Mouse (Mus musculus) cortical plate, adult 2 months (tissue): ENCODE measurements around the gene Cpn2. TPM values are rescaled to one million over a fixed set of nuclear protein-coding genes. Genes with fewer than 3 reads are reported as not detected.

ENCODE experiments used
- H3K27ac ChIP-seq: fragments of 200-500 bp; 2 replicates; pipeline ENCODE4 v1.5.1; 2012; ENCODE audit warnings: low read length, control low read depth, inconsistent platforms; ENCODE audit not compliant: insufficient read depth
- H3K4me1 ChIP-seq: fragments of 200-500 bp; 2 replicates; pipeline ENCODE4 v1.6.1; 2011; ENCODE audit warnings: low read length; ENCODE audit not compliant: control insufficient read depth, insufficient read depth
- H3K4me3 ChIP-seq: fragments of 200-500 bp; 2 replicates; pipeline ENCODE4 v1.5.1; 2011; ENCODE audit warnings: mild to moderate bottlenecking, low read length, control low read depth; ENCODE audit not compliant: insufficient read depth
- CTCF ChIP-seq: fragments of 200-500 bp; IDR thresholded peaks from 2 replicates; pipeline ENCODE4 v1.5.1; 2011; ENCODE audit warnings: mild to moderate bottlenecking, control low read depth, low read length; ENCODE audit not compliant: insufficient read depth; ENCODE audit errors: extremely low read depth
- POLR2A ChIP-seq: fragments of 200-500 bp; IDR thresholded peaks from 2 replicates; pipeline ENCODE4 v1.6.1; 2011; ENCODE audit warnings: mild to moderate bottlenecking, low read length, control low read depth; ENCODE audit not compliant: insufficient read depth; ENCODE audit errors: extremely low read depth
- polyA plus RNA-seq: library from polyadenylated mRNA; depleted of rRNA; stranded (reverse); fragments of >200 nt; gene quantifications from 2 replicates; pipeline ENCODE4 v1.2.3, GENCODE M21; 2012; rRNA removed

The Cpn2 gene
- polyA plus RNA-seq, 1 experiment = not detected

DNA sequence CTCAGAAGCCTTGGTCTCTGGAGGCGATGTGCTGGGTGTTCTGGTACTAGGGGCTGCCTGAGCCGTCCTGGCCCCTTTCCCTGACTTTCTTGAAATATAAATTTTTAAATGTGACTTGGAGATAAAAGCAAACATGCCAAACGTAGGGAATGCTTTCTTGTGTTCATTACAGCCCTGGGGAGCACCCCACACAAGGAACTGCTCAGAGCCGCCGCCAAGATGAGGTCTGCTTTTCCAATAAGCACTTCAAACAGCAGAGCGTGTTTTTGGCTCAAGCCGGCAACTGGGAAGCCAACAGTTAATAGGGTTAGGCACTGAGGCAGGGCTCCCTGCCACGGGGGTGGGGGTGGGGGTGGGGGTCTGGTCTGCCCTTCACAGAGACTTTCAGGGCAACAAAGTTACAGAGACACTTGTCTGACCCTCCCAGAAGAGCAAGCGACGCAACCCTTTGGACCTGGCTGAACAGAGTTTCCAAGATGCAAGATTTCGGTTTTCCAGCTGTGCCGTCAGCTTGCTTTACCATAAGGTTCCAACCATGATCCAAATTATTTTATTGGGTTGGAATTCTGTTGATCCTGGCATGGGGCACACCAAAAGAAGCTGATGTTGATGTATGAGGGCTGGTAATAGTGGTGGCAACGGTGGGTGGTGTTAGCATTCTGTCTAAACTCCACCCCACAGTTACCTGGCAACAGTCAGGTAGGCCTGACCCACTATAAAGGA lies 35.3 kb downstream of the Cpn2 start:
- H3K4me1 ChIP-seq = no peaks in the 10 kb centered on the region; the same call in 1 of the 2 replicates
- TF ChIP-seq CTCF (no peak), POLR2A (no peak)
- no peak overlapping the region for H3K27ac ChIP-seq
- H3K4me3 ChIP-seq = no peak overlapping the region

DNA sequence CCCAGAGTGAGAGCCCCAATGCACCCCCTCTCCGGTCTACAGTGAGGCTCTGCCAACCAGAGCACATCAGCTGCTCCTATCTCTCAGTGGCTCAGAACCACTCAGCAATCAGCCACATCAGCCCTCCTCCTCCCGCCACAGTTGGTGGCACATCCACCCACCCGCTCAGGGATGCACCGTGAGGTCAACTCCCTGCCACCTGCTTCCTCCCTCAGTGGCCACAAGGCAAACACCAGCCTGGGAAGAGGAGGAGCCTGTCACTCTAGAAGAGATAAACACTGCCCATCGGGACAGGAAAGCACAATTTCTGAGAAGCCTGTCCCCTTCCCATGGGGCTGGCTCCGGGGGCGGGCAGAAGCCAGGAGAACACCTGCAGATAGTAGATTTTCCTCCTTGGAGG lies 39.9 kb downstream of the Cpn2 start:
- Histone ChIP-seq H3K27ac (no peak overlapping the region), H3K4me3 (no peak overlapping the region), H3K4me1 (no peaks in the 10 kb centered on the region)
- TF ChIP-seq CTCF = no peak
- no peak for TF ChIP-seq POLR2A

DNA sequence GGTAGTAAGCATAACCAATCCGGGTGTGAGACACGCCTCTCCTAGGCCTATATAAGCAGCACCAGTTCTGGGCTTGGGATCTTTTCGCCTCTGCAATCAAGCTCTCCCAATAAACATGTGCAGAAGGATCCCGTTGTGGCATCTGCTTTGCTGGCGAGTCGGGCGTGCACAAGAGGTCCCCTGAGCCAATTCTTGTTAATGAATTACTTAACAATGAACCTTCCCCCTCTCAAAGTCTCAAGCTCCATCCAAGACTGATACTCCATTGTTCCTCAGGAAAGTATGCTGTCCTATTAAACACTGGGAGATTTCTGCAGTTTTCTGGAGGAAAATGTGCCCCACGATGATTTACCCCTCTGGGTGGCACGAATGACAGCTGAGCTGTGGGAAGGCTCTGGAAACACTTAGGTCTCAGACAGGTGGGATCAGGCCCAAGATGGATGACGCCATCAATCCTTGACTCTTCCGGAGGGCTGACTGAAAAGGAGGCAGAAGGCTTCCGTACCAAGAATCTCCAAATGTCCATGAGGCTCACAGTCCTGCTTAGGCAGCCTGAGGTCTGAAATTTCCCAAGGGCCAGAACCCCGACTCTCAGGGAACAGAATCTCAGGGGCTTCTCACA lies 46.0 kb downstream of the Cpn2 start:
- Histone ChIP-seq H3K27ac (no peak overlapping the region), H3K4me1 (no peaks in the 10 kb centered on the region), H3K4me3 (no peak overlapping the region)
- no peak for TF ChIP-seq CTCF
- TF ChIP-seq POLR2A = no peak

DNA sequence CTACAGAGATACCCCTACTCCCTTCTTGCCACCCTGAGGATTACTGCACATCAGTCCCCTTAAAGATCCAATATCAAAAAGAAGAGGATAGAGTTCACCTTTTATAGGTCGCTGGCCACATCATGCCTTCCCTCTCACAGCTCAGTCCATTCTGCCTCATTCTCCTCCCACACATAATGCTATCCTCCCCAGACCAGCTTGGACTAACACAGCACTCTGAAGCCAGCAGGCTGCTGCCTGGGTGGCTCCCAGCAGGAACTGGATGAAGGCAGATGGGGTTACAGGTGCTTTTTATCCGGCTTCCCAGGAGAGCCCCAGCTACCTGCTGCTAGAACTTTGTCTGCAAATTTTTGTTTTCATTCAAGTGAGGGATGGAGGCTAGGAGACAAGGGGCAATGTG lies 51.5 kb downstream of the Cpn2 start:
- Histone ChIP-seq H3K4me1 (no peaks in the 10 kb centered on the region), H3K4me3 (no peak overlapping the region), H3K27ac (no peak overlapping the region)
- TF ChIP-seq POLR2A (no peak), CTCF (no peak)

DNA sequence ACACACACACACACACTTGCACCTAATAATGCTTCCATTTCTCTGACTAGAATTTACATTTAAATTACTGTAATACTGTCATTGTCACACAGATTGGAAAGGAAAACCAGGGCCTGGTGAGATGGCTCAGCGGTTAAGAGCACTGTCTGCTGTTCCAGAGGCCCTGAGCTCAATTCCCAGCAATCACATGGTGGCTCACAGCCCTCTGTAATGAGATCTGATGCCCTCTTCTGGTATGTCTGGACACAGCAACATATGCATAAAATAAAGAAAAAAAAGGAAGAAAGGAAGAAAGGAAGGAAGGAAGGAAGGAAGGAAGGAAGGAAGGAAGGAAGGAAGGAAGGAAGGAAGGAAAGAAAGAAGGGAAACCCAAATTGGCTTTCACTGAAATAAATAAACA lies 53.7 kb downstream of the Cpn2 start:
- Histone ChIP-seq H3K4me1 (no peaks in the 10 kb centered on the region), H3K27ac (no peak overlapping the region), H3K4me3 (no peak overlapping the region)
- no peak for TF ChIP-seq CTCF
- no peak for TF ChIP-seq POLR2A

DNA sequence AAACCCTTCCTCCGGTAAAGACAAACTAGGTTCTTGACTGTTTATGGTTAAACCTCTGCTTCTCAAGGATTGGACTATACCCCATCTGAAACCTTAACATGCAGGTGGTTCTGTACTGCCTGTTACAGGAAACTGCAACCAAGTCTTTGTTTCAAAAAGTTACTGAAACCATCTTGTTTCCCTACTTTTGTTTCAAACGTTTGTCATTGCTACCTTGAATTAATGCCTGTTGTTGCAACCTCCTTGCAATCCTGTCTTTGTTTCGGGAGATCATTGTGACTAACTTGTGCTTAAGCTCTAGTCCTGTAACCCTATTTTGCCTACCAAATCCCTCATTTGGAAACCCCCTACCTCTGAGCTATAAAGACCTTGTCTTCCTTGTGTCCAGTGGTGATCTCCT lies 55.3 kb downstream of the Cpn2 start:
- H3K27ac ChIP-seq = no peak overlapping the region
- no peak for TF ChIP-seq CTCF
- TF ChIP-seq POLR2A = no peak

DNA sequence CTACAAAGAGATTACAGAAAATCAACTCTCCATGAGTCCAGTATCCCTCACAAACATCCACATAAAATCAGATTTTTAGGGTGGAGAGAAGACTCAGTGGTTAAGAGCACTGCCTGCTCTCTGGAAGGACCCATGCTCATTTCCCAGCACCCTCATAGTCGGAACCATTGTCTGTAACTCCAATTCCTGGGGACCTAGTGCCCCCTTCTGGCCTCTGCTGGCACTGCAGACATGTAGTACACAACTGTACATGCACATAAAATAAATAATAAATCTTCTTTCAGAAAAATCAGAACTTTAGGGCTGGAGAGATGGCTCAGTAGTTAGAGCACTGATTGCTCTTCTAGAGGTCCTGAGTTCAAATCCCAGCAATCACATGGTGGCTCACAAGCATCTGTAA lies 58.0 kb downstream of the Cpn2 start:
- no peaks in the 10 kb centered on the region for H3K4me1 ChIP-seq
- no peak overlapping the region for H3K27ac ChIP-seq
- H3K4me3 ChIP-seq = no peak overlapping the region
- TF ChIP-seq CTCF (no peak), POLR2A (no peak)

More for the DNA sequence above, 55.3 kb downstream of the Cpn2 start:
- Histone ChIP-seq H3K4me1 (no peaks in the 10 kb centered on the region), H3K4me3 (no peak overlapping the region)

DNA sequence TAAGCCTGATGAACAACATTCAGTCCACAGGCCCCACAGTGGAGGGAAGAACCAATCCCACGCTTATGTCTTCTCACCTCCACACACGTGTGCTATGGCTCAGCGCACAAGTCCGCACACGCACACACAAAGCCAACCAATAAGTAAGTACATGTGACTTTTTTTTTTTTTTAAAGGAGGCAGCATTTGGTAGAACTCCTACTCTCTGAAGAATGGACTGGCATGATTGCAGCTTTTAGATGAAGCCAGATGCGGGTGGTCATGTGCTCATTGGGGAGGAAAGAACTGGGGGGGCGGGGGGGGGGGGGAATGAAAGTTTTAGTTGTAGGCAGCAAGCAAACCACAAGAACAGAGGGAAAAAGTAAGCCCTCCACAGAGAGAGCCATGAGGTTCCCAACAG lies 59.3 kb downstream of the Cpn2 start:
- Histone ChIP-seq H3K27ac (no peak overlapping the region), H3K4me1 (no peaks in the 10 kb centered on the region), H3K4me3 (no peak overlapping the region)
- no peak for TF ChIP-seq CTCF
- no peak for TF ChIP-seq POLR2A

DNA sequence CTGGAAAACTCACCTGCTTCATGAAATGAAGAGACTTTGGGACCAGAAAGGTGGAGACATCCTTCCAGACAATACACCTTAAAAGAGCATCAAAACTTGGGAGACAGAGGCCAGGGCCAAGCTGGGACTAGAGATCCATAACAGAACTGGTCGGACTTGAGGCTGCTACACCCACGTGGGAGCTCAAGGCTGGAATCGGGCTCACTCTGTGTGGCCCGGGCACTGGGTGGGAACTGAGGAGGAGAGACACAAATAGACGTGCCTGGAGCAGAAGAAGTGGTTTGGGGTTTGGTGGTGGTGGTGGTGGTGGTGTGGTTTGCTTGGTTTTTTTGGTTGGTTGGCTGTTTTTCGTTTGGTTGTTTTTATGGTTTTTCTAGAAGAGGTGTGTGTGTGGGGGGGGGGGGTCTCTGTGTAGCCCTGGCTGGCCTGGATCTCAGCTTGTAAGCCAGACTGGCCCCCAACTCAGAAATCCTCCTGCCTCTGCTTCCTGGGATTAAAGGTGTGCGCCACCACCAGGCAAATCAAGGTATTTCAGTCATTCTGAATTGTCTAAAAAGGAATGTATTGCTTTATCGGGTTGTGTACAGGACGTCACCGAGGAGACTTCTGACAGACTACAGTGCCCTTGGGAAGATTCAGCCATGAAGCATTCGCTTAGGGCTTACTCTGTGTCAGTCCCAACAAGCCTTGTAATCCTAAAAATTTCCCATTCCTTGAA lies 60.0 kb downstream of the Cpn2 start:
- H3K27ac ChIP-seq = no peak overlapping the region
- no peaks in the 10 kb centered on the region for H3K4me1 ChIP-seq
- H3K4me3 ChIP-seq = no peak overlapping the region
- TF ChIP-seq POLR2A (no peak), CTCF (0 out of 2 replicates have a peak, but pooled peaks have one; percentile 10)

Other genes with a start within 250 kb of the Cpn2 start
- 26.8 and 28.1 TPM in 2 replicates for gene Hes1, start 203.1 kb downstream of the Cpn2 start, polyA plus RNA-seq
- gene Lrrc15, start 15.8 kb upstream of the Cpn2 start, polyA plus RNA-seq = not detected in 2 replicates
- 0.84 and 1.2 TPM in 2 replicates for gene Gp5, start 43.3 kb upstream of the Cpn2 start, polyA plus RNA-seq
- gene Atp13a3, start 138.5 kb upstream of the Cpn2 start, polyA plus RNA-seq = 29.5 and 31.4 TPM in 2 replicates